Mouse (Mus musculus): ENCODE results near the gene Vmn2r57. TPM values are rescaled to one million over a fixed set of nuclear protein-coding genes. Genes with fewer than 3 reads are reported as not detected.
"Not testable (repeated sequence)": the region's sequence is repeated elsewhere in the genome, so short reads cannot be mapped to it uniquely, and the experiment has no call there.

Gene Vmn2r57
- total RNA-seq (2021), result under 1 TPM; 0.34 to 0.41 TPM

DNA sequence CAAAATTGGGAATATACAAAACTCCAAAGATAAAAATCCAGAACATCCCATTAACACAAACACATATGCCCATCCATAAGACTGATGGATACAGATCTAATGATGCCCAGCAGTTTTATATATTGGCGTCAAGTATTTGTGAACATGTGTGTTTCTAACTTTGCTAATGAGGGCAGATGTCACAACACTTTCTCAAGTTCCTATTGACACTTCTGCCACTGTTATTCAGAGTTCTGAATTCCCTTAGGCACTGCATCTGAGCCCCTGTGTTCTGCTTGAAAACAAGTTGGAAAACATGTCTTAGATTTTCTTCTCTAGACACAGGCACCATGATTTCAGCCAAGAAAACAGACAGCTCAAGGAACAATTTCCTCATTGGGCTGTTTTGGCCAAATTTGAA, at the start of gene Vmn2r57:
Gene Vmn2r57 (minus strand): TSS at position 101 of the 400 bp plus-strand sequence.
- DNase-seq (ENCODE audit: low spot score in 2 of 2); intact Hi-C loops (cut with DNase I): not testable (repeated sequence)

DNA sequence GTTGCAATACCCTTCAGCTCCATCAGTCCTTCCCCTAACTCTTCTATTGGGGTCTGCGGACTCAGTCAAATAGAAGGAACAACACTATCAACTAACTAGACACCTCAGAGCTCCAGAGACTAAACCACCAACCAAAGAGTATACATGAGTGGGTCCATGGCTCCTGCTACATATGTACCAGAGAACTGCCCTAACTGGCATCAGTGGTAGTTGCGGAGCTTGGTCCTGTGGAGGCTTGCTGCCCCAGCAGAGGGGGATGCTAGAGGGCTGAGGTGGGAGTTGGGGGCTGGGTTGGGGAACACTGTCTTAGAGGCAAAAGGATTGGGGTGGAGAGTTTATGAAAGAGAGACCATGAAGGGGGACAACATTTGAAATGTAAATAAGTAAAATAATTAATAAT, 49.4 kb upstream of the Vmn2r57 start:
- no peak for DNase-seq (ENCODE audit: low spot score in 2 of 2)
- intact Hi-C loops (cut with DNase I), result loop anchor here (2.0 kb wide), 1 partner anchor 135 kb away; the partner anchor contains the start of gene Zfp788

DNA sequence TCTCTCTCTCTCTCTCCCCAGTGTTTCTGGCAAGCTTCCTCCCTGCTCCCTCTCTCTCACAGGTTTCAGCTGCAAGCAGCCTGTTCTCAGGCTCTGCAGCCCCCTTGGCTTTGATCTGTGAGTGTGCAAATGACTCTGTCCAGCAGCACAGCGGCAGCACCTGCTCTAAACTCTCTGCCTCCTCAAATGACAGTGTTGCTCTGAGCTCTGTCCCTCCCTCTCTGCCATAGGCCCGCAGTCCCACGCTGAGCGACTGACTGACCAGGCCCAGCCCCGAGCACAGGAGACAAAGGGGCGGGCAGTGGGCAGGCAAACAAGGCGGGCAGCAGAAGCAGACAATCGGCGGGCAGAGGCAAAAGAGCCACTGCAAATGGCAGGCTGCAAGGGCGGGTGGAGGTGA, 3.4 kb upstream of the Vmn2r57 start:
- DNase-seq (ENCODE audit: low spot score in 2 of 2), result no peak
- intact Hi-C loops (cut with DNase I), result no loop called here

DNA sequence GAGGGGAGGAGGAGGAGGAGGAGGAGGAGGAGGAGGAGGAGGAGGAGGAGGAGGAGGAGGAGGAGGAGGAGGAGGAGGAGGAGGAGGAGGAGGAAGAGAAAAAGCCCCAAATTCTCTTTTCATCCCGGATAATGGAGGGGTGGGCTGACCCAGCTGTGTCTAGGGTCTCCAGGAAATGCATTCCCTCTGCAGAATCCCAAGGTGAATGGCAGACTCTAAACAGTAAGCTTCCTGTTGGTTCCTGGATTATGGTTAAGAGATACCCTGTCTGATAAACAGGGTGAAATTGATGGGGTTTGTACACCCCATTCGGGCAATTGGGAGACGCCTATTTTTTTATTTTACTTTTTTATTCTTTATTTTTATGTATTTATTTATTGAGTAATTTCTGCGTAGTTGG, 54.4 kb downstream of the Vmn2r57 start:
- intact Hi-C loops (cut with DNase I), result loop anchor here (5.0 to 10.0 kb wide), 2 partner anchors 203 to 241 kb away; partner anchors contain the start of genes 2610021A01Rik and Zfp788
- no peak for DNase-seq (ENCODE audit: low spot score in 2 of 2)

DNA sequence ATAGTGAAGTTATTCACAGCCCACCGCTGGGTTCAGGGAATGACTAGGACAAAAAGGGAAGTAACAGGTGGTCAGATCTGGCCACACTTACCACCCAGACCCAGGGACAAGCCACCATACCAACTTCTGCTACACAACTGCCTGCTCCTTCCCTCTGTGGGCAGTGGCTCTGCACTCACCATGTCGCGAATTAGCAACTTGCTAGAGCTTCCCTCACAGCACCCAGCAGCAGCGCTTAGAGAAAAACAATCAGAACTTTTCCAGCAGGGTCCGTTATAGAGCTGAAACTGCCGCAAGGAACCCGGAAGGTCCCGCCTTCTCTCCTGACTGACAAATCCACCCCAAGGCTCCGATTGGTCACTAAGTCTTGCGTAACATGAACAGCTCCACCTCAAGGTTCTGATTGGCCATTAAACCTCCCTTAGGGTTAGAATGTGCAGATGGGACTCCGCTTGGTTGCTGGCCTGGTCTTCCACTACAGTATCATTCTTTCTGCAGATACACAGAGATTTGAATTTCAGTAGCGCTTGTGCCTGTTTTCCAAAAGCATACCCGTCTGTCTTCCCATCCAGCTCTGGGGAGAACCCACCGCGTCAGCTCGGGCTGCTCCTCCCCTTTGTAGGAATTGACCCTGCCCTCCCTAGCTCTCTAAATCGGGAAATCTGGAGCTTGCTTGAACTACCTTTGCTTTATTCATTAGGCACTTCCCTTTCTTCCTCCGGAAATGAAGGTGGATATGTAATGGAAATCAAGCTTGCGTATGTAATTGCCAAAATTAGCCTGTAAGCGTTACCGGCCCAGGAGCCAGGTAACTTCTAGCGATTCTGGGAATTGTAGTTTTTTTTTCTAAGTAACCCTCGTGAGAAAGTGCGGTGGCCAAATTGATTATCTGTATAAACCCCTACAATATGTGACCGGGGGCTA, 55.2 kb downstream of the Vmn2r57 start, which contains the start of gene AI987944:
Gene AI987944 (minus strand): TSS at position 332 of the 924 bp plus-strand sequence.
- intact Hi-C loops (cut with DNase I), result loop anchor here (1.0 to 10.0 kb wide), 3 partner anchors 106 to 241 kb away; partner anchors contain the start of genes 2610021A01Rik, AW146154, Gm20449 and Zfp788
- peak; percentile 85 to 94 for DNase-seq (ENCODE audit: low spot score in 2 of 2)

Other genes with a start within 250 kb of the Vmn2r57 start
- gene AI987944, start 55.3 kb downstream of the Vmn2r57 start, total RNA-seq (2021), result 10 to 100 TPM in 1 of 2 experiments, 1 to 10 TPM in 1; 8.7 to 11.6 TPM
- gene Gm20449, start 50.7 kb upstream of the Vmn2r57 start, total RNA-seq (2021), result under 1 TPM; 0.18 to 0.27 TPM
- 1 to 10 TPM; 8.3 TPM for gene AW146154, start 51.2 kb upstream of the Vmn2r57 start, total RNA-seq (2021)
- gene Gm6871, start 125.0 kb upstream of the Vmn2r57 start, total RNA-seq (2021), result not detected
- gene 2610021A01Rik, start 150.5 kb upstream of the Vmn2r57 start, total RNA-seq (2021), result 10 to 100 TPM; 32.9 to 33.3 TPM
- 10 to 100 TPM; 36.4 to 38.1 TPM for gene Zfp788, start 184.5 kb upstream of the Vmn2r57 start, total RNA-seq (2021)

Measured in left cerebral cortex, postnatal 25 days (tissue).